Mouse (Mus musculus) CH12F3 (cell line): ENCODE data around the gene Ksr2.

Source experiments
- in situ Hi-C: fragments of 300-500 bp; cut with MboI; formaldehyde crosslinking; loops from 2 replicates; pipeline ENCODE4 v1.14.3; 2020; ENCODE audit warnings: low sequenced_read_pairs

Gene Ksr2

DNA sequence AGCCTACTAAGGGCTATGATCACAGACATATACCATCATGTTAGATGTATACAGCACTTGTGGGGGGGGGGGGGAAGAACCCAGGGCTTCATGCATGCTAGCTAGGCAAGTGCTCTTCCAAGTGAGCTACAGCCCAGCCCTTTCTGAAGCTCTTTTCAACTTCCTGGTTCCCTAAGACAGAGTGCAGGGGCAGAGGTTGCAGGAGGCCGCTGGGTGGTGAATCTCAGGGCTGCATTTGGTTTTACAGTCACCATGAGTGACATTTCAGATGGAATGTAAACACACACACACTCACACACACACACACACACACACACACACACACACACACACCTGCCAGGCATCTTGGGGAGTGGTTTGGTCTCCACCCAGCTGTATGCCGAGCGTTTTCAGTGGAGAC, 67.4 kb downstream of the Ksr2 start:
- in situ Hi-C loops, result no loop called here

DNA sequence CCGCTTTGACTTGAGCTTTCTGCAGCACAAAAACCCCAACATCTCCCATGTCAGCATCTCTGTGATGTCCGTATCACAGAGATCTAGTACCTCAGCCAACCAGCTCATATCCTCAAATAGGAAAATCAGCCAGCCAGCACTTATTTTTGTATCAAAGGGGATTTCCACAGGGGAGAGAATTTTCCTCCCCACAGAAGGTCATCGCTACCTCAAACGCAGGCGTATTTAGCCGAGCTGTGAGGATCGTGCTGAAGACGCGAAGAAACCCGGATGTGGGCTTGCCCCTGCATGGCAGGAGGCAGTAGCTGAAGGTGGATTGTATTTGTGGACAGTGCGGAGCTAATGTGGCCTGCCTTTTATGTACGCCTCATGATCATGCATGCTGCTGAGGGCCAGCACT, 67.8 kb downstream of the Ksr2 start:
- in situ Hi-C loops, result no loop called here

DNA sequence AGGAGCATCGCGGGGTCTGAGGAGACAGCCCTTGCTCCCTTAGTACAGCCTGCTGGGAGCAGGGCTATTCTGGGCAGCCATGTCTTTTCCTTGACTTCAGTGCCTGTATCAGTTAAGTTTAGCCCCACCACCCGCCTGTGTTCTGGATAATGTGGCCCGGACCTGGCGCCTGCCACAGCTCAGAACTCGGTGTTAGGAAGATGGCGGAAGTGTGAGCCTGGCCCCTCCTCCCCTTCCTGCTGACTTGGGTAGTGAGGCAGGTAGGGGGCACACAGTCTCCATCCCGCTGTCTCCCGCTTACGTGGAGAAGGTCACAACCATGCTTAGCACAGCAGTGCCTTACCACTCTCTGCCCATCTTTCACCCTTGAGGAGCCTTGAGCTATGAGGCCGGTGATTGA, 68.2 kb downstream of the Ksr2 start:
- in situ Hi-C loops, result no loop called here

DNA sequence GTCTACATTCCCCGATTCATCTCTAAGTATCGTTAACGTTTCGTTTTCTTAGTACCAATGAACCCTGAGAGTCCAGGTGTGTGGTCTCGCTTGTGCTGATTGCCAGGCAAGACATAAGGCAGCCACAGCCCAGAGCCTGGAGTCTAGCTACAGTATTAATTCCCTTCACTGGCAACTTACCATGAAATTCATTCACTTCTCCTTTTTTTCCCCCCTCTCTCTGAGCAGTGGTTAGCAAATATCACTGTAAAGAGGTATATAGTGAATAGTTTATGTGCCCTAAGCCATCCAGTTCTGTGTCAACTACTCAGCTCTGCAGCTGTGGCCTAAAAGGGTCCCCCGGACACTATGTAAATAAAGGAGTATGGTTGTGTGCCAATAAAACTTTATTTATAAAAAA, 71.6 kb downstream of the Ksr2 start:
- in situ Hi-C loops, result no loop called here

DNA sequence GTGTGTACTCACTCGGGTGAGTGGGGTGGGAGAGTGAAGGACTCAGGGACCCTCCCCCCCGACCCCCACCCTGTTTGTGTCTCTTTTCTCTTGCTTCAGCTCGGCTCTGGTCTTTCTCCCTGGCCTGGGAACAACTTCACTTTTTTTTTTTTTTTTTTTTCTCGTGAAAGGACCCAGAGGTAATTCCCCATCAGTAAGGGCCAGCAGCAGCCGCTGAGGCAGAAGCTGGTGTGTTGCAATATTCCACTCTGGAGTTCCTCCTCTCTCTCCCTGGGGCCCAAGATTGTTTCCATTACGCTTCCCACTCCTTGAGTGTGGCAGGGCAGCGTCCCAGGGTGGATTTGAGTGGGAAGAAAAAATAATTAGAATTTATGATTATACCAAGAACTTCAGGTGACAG, 72.3 kb downstream of the Ksr2 start:
- in situ Hi-C loops, result no loop called here

DNA sequence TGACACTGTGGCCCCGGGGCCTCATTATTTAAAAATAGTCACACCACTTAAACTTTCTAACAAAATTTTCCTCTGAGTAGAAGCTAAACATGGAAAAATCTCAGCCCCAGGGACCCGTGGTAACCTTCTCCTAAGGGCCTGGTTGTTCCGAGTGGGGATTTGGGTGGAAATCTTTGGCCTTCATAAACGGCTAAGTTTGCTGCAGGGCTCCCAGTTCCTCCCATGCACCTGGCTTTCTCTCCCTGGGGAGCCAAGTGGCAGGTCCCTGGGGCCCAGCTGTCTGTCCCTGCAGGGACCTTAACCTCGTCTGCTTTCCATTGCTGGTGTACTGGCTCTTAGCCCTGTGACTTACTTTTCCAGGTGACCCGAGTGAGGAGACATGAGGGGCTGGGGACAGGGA, 74.4 kb downstream of the Ksr2 start:
- in situ Hi-C loops, result no loop called here

DNA sequence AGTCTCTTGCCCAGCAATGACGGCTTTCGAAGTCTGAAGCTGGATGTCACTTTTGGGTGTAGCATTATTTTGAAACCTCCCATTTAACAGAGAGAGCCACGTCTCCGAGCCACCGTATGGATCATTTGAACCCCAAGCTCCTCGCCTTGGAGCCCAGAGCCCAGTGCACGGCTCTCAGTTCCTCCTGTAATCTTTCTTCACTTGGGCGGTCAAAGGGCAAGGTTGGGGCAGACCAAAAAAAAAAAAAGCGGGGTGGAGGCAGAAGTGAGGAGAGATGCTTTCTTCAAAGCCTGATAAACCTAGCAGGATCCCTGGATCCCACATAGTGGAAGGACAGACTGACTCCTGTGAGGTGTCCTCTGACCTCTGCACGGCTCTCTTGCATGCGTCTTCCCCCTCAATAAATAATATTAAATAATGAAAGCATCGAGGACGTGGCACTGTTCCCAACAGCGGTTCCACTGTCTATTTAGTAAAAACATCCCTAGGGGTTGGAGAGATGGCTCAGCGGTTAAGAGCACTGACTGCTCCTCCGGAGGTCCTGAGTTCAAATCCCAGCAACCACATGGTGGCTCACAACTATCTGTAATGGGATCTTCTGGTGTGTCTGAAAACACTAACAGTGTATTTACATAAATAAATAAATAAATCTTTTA, 75.0 kb downstream of the Ksr2 start:
- in situ Hi-C loops, result no loop called here

DNA sequence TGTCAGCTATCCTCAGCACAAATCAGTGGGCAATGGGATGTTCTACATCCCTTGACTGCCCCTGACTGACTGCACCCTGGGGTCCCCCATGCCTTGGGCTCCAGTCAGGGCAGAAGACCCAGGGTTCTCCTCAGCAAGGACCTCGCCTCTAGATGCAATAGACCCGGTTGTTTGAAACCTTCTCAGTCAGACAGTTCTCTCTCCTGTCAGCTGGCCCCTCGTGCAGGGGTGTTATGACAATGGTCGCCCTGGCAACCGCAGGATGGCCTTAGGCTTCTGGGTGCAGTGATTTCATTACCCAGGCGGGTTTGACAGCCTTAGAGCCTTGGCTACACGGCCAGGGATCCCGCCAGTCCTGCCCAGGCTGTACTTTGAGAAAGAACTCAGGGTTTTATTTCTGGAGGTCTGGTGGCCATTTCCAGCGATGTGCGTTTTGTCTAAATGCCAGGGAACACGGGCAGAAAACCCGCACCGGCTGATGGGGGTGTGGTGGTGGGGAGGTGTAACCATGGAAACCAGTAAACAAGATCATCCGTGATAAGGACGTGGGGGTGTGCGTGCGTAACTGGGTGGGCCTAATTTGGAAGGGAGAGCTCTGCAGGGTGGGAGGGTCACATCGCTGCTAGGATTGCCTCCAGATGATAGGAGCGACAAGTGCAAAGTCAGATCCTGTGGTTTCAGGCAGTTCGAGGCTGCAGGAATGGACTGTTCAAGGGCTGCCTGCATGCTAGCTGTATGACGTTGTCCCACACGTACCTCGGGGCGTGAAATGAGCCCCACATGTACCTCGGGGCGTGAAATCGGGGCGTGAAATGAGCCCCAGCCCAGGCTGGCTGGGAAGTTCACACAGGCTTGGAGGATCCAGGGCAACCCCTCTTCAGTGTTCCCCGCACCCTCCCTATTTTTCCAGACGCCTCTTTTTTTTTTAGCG, 79.4 kb downstream of the Ksr2 start:
- in situ Hi-C loops, result loop anchor here (10.0 kb wide), 1 partner anchor 108 kb away; the partner anchor contains the start of gene Rfc5

DNA sequence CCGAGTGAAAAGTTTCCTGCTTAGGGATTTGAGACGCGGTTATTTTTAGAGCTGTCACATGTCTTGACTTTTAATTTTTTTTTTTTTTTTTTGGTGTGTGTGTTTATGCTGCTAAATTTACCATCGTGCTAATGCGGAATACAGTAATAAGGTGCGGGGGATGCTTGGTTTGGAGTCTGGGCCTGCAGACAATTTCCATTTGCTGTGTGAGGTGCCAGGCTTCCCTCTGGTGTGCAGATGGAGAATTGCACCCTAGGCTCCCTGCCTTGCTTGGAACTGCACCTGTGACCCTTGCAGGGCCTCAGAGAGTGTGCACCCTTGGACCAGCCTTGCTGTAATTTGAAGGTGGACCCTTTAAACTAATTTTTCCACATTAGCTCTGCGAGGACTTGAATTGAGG, 80.1 kb downstream of the Ksr2 start:
- in situ Hi-C loops, result loop anchor here (10.0 kb wide), 1 partner anchor 109 kb away; the partner anchor contains the start of gene Rfc5

DNA sequence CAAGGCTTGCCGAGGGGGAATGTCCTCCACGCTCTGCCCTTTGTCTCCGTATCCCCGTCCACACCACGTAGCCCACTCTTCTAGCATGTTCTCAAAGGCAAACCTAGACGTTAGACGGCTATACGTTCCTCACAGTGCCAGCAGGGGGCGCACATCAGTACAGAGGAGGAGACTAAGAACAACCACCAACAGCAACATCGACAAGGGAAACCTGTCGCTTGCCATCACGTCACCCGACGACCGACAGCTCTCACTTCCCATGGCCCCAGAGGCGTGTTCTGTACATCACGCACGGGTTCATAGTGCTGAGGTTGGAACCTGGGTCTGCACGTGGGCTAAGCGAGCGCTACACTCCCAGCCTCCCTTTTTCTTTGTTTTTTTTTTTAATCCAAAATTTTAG, 83.3 kb downstream of the Ksr2 start:
- in situ Hi-C loops, result loop anchor here (10.0 kb wide), 1 partner anchor 112 kb away; the partner anchor contains the start of gene Rfc5

DNA sequence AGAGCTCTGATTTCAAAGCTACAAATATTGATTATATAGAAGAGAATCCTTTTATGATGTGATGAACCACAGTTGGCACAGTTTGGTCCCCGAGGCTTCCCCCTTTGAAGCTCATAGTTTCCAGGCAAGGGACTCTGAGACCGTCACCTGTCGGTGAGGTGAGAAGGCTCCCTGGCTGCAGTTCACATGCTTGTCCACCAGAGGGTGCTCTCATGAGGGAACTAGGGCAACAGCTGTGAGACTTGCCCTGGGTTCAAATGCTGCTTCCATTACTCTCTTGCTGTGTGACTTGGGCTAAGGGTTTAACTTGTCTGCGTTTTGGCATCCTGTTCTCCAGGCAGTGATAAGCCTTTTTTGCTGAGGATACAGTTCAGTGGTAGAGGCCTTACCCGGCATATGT, 88.8 kb downstream of the Ksr2 start:
- in situ Hi-C loops, result loop anchor here (25.0 kb wide), 1 partner anchor 335 kb away; no protein-coding TSS in a partner anchor

DNA sequence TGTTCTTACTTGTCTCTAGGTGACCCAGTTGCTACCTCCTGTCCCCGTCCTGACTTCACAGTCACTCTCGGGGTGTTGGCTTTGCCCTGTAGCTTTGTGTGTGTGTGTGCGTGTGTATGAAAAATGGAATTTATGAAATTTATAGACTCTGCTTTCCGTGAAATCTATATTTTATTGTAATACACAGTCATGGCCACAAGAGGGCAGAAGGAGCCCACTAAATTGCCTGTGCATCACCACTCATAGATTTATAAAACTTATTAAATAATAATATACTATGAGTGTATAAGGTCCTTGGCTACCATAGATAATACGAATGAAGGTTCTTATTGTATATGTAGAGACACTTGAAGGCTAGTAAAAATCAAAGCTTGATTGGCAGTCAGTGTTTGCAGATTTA, 90.6 kb downstream of the Ksr2 start:
- in situ Hi-C loops, result loop anchor here (25.0 kb wide), 1 partner anchor 333 kb away; no protein-coding TSS in a partner anchor

DNA sequence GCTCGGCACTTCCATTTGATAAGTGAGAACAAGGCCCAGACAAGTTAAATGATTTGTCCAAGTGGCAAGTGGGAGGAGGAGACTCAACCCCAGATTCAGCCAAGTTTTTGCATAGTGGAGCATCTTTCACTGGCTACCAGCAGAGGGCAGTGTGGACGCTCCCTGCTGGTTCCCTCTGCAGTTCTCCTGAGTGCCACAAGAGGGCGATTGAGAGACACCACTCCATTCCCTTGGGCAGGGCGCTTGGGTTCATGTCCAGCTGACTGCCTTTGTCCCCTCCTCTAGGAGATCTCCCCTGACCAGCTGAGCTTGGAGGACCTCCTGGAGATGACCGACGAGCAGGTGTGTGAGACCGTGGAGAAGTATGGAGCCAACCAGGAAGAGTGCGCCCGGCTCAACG, 91.4 kb downstream of the Ksr2 start:
- in situ Hi-C loops, result loop anchor here (5.0 to 25.0 kb wide), 2 partner anchors 332 to 437 kb away; no protein-coding TSS in a partner anchor

DNA sequence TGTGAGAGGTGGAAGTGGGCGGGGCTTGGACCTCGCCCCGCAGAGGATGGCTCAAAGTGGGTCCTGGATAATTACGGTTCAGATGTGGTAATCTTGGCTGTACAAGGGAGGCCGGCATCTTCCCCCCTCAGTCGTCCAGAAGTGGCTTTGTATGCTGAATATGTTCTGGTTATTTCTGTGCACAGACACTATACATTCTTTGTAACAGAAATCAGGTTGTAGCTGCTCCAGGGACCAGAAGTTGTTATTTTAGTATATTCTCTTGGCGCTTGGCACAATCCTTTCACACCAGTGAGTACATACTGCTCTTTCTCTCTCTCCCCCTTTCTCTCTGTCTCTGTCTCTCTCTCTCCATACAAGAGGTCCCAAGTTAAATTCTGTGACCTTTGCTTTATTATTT, 92.0 kb downstream of the Ksr2 start:
- in situ Hi-C loops, result loop anchor here (5.0 to 25.0 kb wide), 2 partner anchors 332 to 437 kb away; no protein-coding TSS in a partner anchor

DNA sequence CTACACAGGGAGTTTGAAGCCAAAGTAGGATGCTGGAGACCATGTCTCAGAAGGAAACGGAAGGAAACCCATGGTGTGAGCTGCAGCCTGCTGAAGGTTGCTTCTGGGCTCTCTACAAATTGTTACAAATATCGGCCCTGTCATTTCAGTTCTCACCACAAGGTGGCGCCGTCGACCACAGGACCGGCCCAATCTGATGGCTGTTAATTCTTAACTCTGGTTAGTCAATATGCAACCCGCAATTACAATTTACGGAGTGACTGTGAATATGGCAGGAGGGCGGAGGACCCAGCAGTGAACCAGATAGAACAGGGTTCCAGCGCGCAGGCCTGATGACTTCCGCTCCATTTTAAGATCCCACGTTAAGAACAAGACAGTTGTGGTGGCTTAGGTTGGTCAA, 92.6 kb downstream of the Ksr2 start:
- in situ Hi-C loops, result loop anchor here (5.0 to 25.0 kb wide), 2 partner anchors 331 to 436 kb away; no protein-coding TSS in a partner anchor

DNA sequence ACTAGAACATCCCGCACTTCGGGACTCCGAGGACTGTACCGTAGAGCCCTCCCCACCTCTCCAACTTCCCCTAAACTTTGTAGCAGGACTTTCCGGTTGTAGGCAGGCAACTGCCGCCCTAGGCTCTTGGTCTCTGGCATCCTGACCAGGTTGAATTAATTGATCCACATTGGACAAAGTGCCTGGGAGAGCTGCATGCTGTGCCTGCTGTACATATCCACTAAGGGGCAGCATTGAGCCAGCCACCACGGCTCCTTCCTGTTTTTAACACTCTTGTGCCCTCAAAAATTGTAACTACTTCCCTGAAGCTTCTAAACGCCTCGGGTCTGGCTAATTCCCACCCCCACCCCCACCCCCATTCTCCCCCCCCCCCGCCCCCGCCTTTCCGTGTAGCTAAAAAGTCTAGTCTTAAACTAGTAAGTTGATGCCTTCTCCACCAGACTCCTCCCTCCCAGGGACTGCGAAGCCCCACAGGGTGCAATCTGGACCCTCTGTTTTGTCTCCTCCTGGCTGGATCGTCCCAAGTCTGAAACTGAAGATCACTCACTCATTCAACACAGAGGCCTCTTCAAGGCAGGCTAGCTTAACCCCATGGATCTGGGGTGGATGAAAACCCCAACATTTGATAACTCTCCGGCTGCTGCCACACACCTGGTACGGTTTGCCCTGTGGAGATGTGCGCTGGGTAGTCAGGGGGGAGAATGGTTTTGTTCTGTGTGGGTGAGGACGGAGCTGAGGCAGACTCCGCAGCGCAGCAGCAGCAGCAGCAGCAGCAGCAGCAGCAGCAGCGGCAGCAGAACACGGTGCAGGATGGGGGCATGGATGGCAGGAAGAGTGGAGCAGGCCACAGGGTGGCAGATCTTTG, 95.9 kb downstream of the Ksr2 start:
- in situ Hi-C loops, result loop anchor here (5.0 to 25.0 kb wide), 2 partner anchors 328 to 433 kb away; no protein-coding TSS in a partner anchor

DNA sequence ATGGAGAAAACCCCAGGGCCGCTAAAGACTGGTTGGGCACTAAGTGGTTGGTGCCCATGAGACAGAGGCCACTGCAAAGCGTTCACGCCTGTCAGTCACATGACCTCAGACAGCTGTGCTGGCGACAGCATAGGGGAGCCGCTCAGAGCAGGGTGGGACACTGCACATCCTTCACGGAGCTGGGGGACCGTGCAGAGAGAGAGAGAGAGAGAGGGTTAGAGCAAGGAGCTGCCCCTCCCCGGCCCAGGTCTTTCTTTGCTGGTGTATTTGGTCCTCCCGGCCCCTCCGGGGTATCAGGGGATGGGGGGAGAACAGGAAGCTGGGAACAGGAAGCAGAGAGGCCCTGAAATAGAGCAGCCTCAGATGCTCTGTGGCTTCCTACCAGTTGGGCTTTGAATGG, 97.1 kb downstream of the Ksr2 start:
- in situ Hi-C loops, result loop anchor here (25.0 kb wide), 1 partner anchor 326 kb away; no protein-coding TSS in a partner anchor

DNA sequence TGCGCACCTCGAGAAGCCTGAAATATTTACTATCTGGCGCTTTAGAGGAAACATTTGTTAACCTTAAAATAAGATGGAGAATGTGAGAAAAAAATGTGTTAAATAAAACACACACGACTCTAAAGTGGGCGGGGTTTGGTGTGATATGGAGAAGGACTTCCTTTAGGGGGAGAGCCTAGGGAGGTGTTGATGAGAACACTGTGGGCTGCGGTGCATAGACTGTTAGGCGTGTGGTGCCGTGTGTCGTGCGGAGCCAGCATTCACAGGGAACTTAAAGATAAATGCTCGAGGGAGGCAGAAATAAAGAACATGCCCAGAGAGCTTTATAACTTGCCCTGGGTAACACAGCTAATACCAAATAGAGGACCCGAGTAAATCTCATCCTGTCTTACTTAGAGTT, 101.6 kb downstream of the Ksr2 start:
- in situ Hi-C loops, result loop anchor here (25.0 kb wide), 1 partner anchor 322 kb away; no protein-coding TSS in a partner anchor

DNA sequence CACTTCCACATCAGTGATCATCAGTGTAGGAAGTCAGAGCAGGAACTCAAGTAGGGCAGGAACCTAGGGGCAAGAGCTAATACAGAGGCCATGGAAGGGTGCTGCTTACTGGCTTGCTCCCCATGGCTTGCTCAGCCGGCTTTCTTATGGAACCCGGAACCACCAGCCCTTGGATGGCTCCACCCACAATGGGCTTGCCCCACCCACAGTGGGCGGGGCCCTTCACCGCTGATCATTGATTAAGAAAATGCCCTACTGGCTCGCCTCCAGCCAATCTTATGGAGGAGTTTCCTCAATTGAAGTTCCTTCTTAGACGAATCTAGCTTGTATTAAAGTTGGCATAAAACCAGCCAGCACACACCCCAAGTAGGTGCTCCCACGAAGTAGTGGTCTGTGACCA, 102.1 kb downstream of the Ksr2 start:
- in situ Hi-C loops, result loop anchor here (25.0 kb wide), 1 partner anchor 321 kb away; no protein-coding TSS in a partner anchor

DNA sequence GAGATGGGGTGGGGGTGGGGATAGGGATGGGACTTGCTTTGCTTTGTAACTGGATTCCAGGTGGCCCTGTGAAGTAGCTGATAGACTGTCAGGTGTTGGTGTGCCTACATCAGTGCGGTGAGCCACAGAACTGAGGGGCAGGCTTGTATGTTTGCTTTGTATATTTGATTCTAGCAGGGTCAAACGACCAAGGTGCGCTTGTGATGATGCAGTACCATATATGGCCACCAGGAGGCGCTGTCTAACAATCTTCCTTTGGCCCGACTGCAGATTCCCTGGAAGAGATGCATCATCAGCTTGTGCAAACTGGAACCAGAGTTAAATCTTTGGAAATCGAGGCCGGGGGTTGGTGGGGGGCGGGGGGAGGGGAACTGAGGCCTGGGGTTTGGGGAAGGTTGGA, 102.8 kb downstream of the Ksr2 start:
- in situ Hi-C loops, result loop anchor here (25.0 kb wide), 1 partner anchor 321 kb away; no protein-coding TSS in a partner anchor
